Mouse (Mus musculus) neural tube, embryonic 14.5 days (tissue): Measurements from ENCODE around the gene Lmntd1. TPM values are rescaled to one million over a fixed set of nuclear protein-coding genes. Genes with fewer than 3 reads are reported as not detected.

Experiments used
- ATAC-seq: fragments of 200-750 bp; cut with Nextera tagmentation; 2 replicates; pipeline ENCODE4 v1.8.0; 2017; ENCODE audit warnings: low read depth, mild to moderate bottlenecking, moderate TSS enrichment, moderate library complexity
- H3K27ac ChIP-seq: fragments of 300-500 bp; sonication (generic); 2 replicates; pipeline ENCODE4 v1.5.1; 2014; ENCODE audit warnings: low read depth, mild to moderate bottlenecking, control low read depth, low read length, moderate library complexity, mixed read lengths
- H3K27me3 ChIP-seq: fragments of 300-500 bp; sonication (generic); 2 replicates; pipeline ENCODE4 v1.6.1; 2014; ENCODE audit warnings: low read length; ENCODE audit not compliant: control insufficient read depth, insufficient read depth
- H3K36me3 ChIP-seq: fragments of 300-500 bp; sonication (generic); 2 replicates; pipeline ENCODE4 v1.6.1; 2014; ENCODE audit warnings: low read length, mixed read lengths; ENCODE audit not compliant: control insufficient read depth, insufficient read depth
- H3K4me1 ChIP-seq: fragments of 300-500 bp; sonication (generic); 2 replicates; pipeline ENCODE4 v1.6.1; 2014; ENCODE audit warnings: low read length; ENCODE audit not compliant: control insufficient read depth, insufficient read depth
- H3K4me2 ChIP-seq: fragments of 300-500 bp; sonication (generic); 2 replicates; pipeline ENCODE4 v1.6.1; 2014; ENCODE audit warnings: mild to moderate bottlenecking, low read depth, low read length, control low read depth
- H3K4me3 ChIP-seq: fragments of 300-500 bp; sonication (generic); 2 replicates; pipeline ENCODE4 v1.5.1; 2014; ENCODE audit warnings: low read depth, low read length, control low read depth, mixed read lengths
- H3K9ac ChIP-seq: fragments of 300-500 bp; sonication (generic); replicated peaks from 2 replicates; pipeline ENCODE4 v1.6.1; 2014; ENCODE audit warnings: low read depth, mild to moderate bottlenecking, control low read depth, low read length, mixed read lengths
- H3K9me3 ChIP-seq: fragments of 300-500 bp; sonication (generic); 2 replicates; pipeline ENCODE4 v1.6.1; 2016; ENCODE audit warnings: low read length; ENCODE audit not compliant: control insufficient read depth
- WGBS: fragments of 180-500 bp; shearing (Covaris S2); extraction: QIAGEN DNeasy Blood & Tissue Kit; methylation state at CpG from one replicate; pipeline ENCODE4 v1.1.7; 2014; 5-methylcytosine and 5-hydroxymethylcytosine counted together
- polyA plus RNA-seq: library from polyadenylated mRNA; unstranded; fragments of >200 nt; fragmentation: Nextera tagmentation; extraction: Ambion mirVana; gene quantifications from 2 replicates; pipeline ENCODE4 v1.2.1, GENCODE M21; 2014

Gene Lmntd1
- polyA plus RNA-seq, 1 experiment from 2014 or later, result 0.16 TPM

- H3K4me1 ChIP-seq, result no peaks in the 10 kb centered on the region
- 76% methylated on average over 18 of the region's 18 CpGs for WGBS
Measured at GRCm38 (mm10) chr6:145335876-145336768, 278.0 kb downstream of the Lmntd1 start.

GRCm38 (mm10) chr6:145334211-145334610, 279.9 kb downstream of the Lmntd1 start:
- 88% methylated on average over 3 of the region's 3 CpGs for WGBS

More at GRCm38 (mm10) chr6:145335876-145336768, 278.0 kb downstream of the Lmntd1 start:
- ATAC-seq, result no peak
- no peak overlapping the region for H3K4me3 ChIP-seq
- no peaks in the 10 kb centered on the region for H3K27me3 ChIP-seq
- H3K9me3 ChIP-seq, result no peaks in the 10 kb centered on the region
- no peak overlapping the region for H3K27ac ChIP-seq
- H3K9ac ChIP-seq, result no peak overlapping the region
- no peak overlapping the region for H3K4me2 ChIP-seq
- H3K36me3 ChIP-seq, result no peaks in the 10 kb centered on the region

GRCm38 (mm10) chr6:145326141-145326806, 287.8 kb downstream of the Lmntd1 start:
- H3K9me3 ChIP-seq, result no peaks in the 10 kb centered on the region
- H3K27ac ChIP-seq, result no peak overlapping the region
- no peak overlapping the region for H3K4me3 ChIP-seq
- 85% methylated on average over 12 of the region's 12 CpGs for WGBS
- no peaks in the 10 kb centered on the region for H3K36me3 ChIP-seq
- no peak overlapping the region for H3K4me2 ChIP-seq
- no peaks in the 10 kb centered on the region for H3K4me1 ChIP-seq
- H3K27me3 ChIP-seq, result no peaks in the 10 kb centered on the region
- no peak for ATAC-seq
- H3K9ac ChIP-seq, result no peak overlapping the region

More at GRCm38 (mm10) chr6:145334211-145334610, 279.9 kb downstream of the Lmntd1 start:
- Histone ChIP-seq H3K4me2 (no peak overlapping the region), H3K27me3 (no peaks in the 10 kb centered on the region), H3K4me3 (no peak overlapping the region), H3K4me1 (no peaks in the 10 kb centered on the region), H3K9ac (no peak overlapping the region), H3K36me3 (no peaks in the 10 kb centered on the region), H3K9me3 (no peaks in the 10 kb centered on the region), H3K27ac (no peak overlapping the region)
- ATAC-seq, result no peak

GRCm38 (mm10) chr6:145325095-145325494, 289.0 kb downstream of the Lmntd1 start:
- ATAC-seq, result no peak
- no peak overlapping the region for H3K27ac ChIP-seq
- no peak overlapping the region for H3K9ac ChIP-seq
- H3K27me3 ChIP-seq, result no peaks in the 10 kb centered on the region
- WGBS, result 70% methylated on average over 6 of the region's 6 CpGs
- H3K4me2 ChIP-seq, result no peak overlapping the region
- H3K4me3 ChIP-seq, result no peak overlapping the region
- H3K9me3 ChIP-seq, result no peaks in the 10 kb centered on the region
- no peaks in the 10 kb centered on the region for H3K36me3 ChIP-seq
- H3K4me1 ChIP-seq, result no peaks in the 10 kb centered on the region

- H3K4me1 ChIP-seq, result no peaks in the 10 kb centered on the region
- WGBS, result 54% methylated on average over 7 of the region's 7 CpGs
- no peak overlapping the region for H3K4me2 ChIP-seq
Measured at GRCm38 (mm10) chr6:145324470-145324869, 289.6 kb downstream of the Lmntd1 start.

GRCm38 (mm10) chr6:145322246-145322645, 291.9 kb downstream of the Lmntd1 start:
- no peaks in the 10 kb centered on the region for H3K27me3 ChIP-seq
- H3K9me3 ChIP-seq, result no peaks in the 10 kb centered on the region
- ATAC-seq, result no peak
- no peak overlapping the region for H3K4me2 ChIP-seq
- no peaks in the 10 kb centered on the region for H3K4me1 ChIP-seq
- H3K9ac ChIP-seq, result no peak overlapping the region
- no peaks in the 10 kb centered on the region for H3K36me3 ChIP-seq
- 87% methylated on average over 7 of the region's 7 CpGs for WGBS
- H3K4me3 ChIP-seq, result no peak overlapping the region
- H3K27ac ChIP-seq, result no peak overlapping the region

More at GRCm38 (mm10) chr6:145324470-145324869, 289.6 kb downstream of the Lmntd1 start:
- Histone ChIP-seq H3K27ac (no peak overlapping the region), H3K9ac (no peak overlapping the region), H3K36me3 (no peaks in the 10 kb centered on the region), H3K27me3 (no peaks in the 10 kb centered on the region), H3K4me3 (no peak overlapping the region), H3K9me3 (no peaks in the 10 kb centered on the region)
- no peak for ATAC-seq

GRCm38 (mm10) chr6:145320156-145320555, 294.0 kb downstream of the Lmntd1 start:
- no peak overlapping the region; the same call in 1 of the 2 replicates for H3K27ac ChIP-seq
- H3K4me2 ChIP-seq, result no peak overlapping the region
- no peaks in the 10 kb centered on the region for H3K4me1 ChIP-seq
- H3K4me3 ChIP-seq, result no peak overlapping the region
- WGBS, result 73% methylated on average over 10 of the region's 10 CpGs
- H3K27me3 ChIP-seq, result no peaks in the 10 kb centered on the region
- no peak overlapping the region for H3K9ac ChIP-seq
- H3K36me3 ChIP-seq, result no peaks in the 10 kb centered on the region
- H3K9me3 ChIP-seq, result no peaks in the 10 kb centered on the region
- ATAC-seq, result peak; percentile 34; the same call in 1 of the 2 replicates
